Mouse (Mus musculus) frontal cortex, postnatal 36 days (tissue): ENCODE measurements around the gene Slc22a14.
A peak's percentile ranks its signal among the peaks of the same experiment; 100 is the strongest.

Experiments used
- DNase-seq, 2 experiments: peaks; one replicate each; pipeline ENCODE4 v3.0.0; 2022; ENCODE audit warnings: low spot score in 2 of 2

Slc22a14 gene

GRCm38 (mm10) chr9:119205756-119206155 lies 159.6 kb downstream of the Slc22a14 start:
- DNase-seq: no peak

- no peak for DNase-seq
Measured at GRCm38 (mm10) chr9:119203617-119204016, 161.7 kb downstream of the Slc22a14 start.

- DNase-seq: no peak
Measured at GRCm38 (mm10) chr9:119201653-119202052, 163.7 kb downstream of the Slc22a14 start.

GRCm38 (mm10) chr9:119199151-119199861 lies 166.0 kb downstream of the Slc22a14 start:
- no peak for DNase-seq

- peak in 1 of 2 experiments; percentile 12 for DNase-seq
Measured at GRCm38 (mm10) chr9:119192202-119192990, 173.0 kb downstream of the Slc22a14 start.

GRCm38 (mm10) chr9:119181241-119181728 lies 184.1 kb downstream of the Slc22a14 start:
- DNase-seq: peak; percentile 9 to 10

GRCm38 (mm10) chr9:119179292-119179691 lies 186.1 kb downstream of the Slc22a14 start:
- DNase-seq: no peak

- no peak for DNase-seq
Measured at GRCm38 (mm10) chr9:119167608-119168007, 197.7 kb downstream of the Slc22a14 start.

GRCm38 (mm10) chr9:119165548-119165947 lies 199.8 kb downstream of the Slc22a14 start:
- DNase-seq: no peak

GRCm38 (mm10) chr9:119164743-119165142 lies 200.6 kb downstream of the Slc22a14 start:
- no peak for DNase-seq

GRCm38 (mm10) chr9:119160689-119161088 lies 204.7 kb downstream of the Slc22a14 start:
- DNase-seq: no peak

GRCm38 (mm10) chr9:119158861-119159260 lies 206.5 kb downstream of the Slc22a14 start, which contains the start of gene Gm47289:
TSS of gene Gm47289 (plus strand) at chr9:119159161.
- no peak for DNase-seq

GRCm38 (mm10) chr9:119156278-119157201 lies 208.8 kb downstream of the Slc22a14 start, which contains the start of gene Acaa1b:
TSS of gene Acaa1b (minus strand) at chr9:119157093.
- peak; percentile 52 to 76 for DNase-seq

GRCm38 (mm10) chr9:119155826-119156225 lies 209.5 kb downstream of the Slc22a14 start:
- no peak for DNase-seq

GRCm38 (mm10) chr9:119155416-119155815 lies 209.9 kb downstream of the Slc22a14 start:
- no peak for DNase-seq

- DNase-seq: no peak
Measured at GRCm38 (mm10) chr9:119151751-119152150, 213.6 kb downstream of the Slc22a14 start.

- no peak for DNase-seq
Measured at GRCm38 (mm10) chr9:119149601-119150000, 215.8 kb downstream of the Slc22a14 start.

- no peak for DNase-seq
Measured at GRCm38 (mm10) chr9:119146098-119146770, 219.1 kb downstream of the Slc22a14 start.

GRCm38 (mm10) chr9:119145638-119146037 lies 219.7 kb downstream of the Slc22a14 start:
- no peak for DNase-seq

GRCm38 (mm10) chr9:119145137-119145536 lies 220.2 kb downstream of the Slc22a14 start:
- DNase-seq: no peak

GRCm38 (mm10) chr9:119144696-119145095 lies 220.7 kb downstream of the Slc22a14 start:
- DNase-seq: no peak
